Mouse (Mus musculus): ENCODE measurements around the gene Hrasls5. TPM values are rescaled to one million over a fixed set of nuclear protein-coding genes. Genes with fewer than 3 reads are reported as not detected.

The Hrasls5 gene
- total and polyA plus RNA-seq, 3 experiments, result not detected

GRCm38 (mm10) chr19:7607690-7608201, 4.6 kb upstream of the Hrasls5 start:
- H3K36me3 ChIP-seq (replicated peaks), result no peaks in the 10 kb centered on the region
- H3K9me3 ChIP-seq (replicated peaks), result no peaks in the 10 kb centered on the region
- H3K4me3 ChIP-seq (ENCODE audit: low read depth, low read length), result no peak overlapping the region
- ATAC-seq (ENCODE audit: extremely low read depth, insufficient number of reproducible peaks, low FRiP score, poor library complexity, severe bottlenecking), result no peak
- no peaks in the 10 kb centered on the region for H3K4me1 ChIP-seq (ENCODE audit: insufficient read depth, low read depth, low read length)
- TF ChIP-seq CTCF (IDR thresholded peaks at IDR 0.05; ENCODE audit: low read depth, low read length), result no peak
- TF ChIP-seq POLR2AphosphoS5 (IDR thresholded peaks at IDR 0.05; ENCODE audit: insufficient replicate concordance, low read depth, low read length), result no peak
- TF ChIP-seq GATA2 (IDR thresholded peaks at IDR 0.05; ENCODE audit: borderline replicate concordance, low read depth, low read length), result no peak
- no peak for TF ChIP-seq GATA1 (IDR thresholded peaks at IDR 0.05; ENCODE audit: borderline replicate concordance, low read length)
- TF ChIP-seq TAL1 (conservative IDR thresholded peaks at IDR 0.05; ENCODE audit: low read depth, low read length), result no peak
- peaks cover 4% of the 10 kb centered on the region; the same call in 1 of the 2 replicates for H3K27me3 ChIP-seq (ENCODE audit: insufficient read depth, low read length)
- no peak for DNase-seq (ENCODE audit: low spot score)

GRCm38 (mm10) chr19:7613151-7613550, 810 bp downstream of the Hrasls5 start:
- Histone ChIP-seq H3K4me3 (ENCODE audit: low read depth, low read length) (no peak overlapping the region), H3K27me3 (ENCODE audit: insufficient read depth, low read length) (peaks cover 10% of the 10 kb centered on the region; the same call in 1 of the 2 replicates), H3K36me3 (replicated peaks) (no peaks in the 10 kb centered on the region), H3K4me1 (ENCODE audit: insufficient read depth, low read depth, low read length) (no peaks in the 10 kb centered on the region), H3K9me3 (replicated peaks) (no peaks in the 10 kb centered on the region)
- no peak for ATAC-seq (ENCODE audit: extremely low read depth, insufficient number of reproducible peaks, low FRiP score, poor library complexity, severe bottlenecking)
- no peak for DNase-seq (ENCODE audit: low spot score)
- TF ChIP-seq CTCF (IDR thresholded peaks at IDR 0.05; ENCODE audit: low read depth, low read length) (no peak), GATA2 (IDR thresholded peaks at IDR 0.05; ENCODE audit: borderline replicate concordance, low read depth, low read length) (no peak), TAL1 (conservative IDR thresholded peaks at IDR 0.05; ENCODE audit: low read depth, low read length) (no peak), POLR2AphosphoS5 (IDR thresholded peaks at IDR 0.05; ENCODE audit: insufficient replicate concordance, low read depth, low read length) (no peak), GATA1 (IDR thresholded peaks at IDR 0.05; ENCODE audit: borderline replicate concordance, low read length) (no peak)

- TF ChIP-seq CTCF (IDR thresholded peaks at IDR 0.05; ENCODE audit: low read depth, low read length), result no peak
- TF ChIP-seq GATA2 (IDR thresholded peaks at IDR 0.05; ENCODE audit: borderline replicate concordance, low read depth, low read length), result no peak
- no peak for TF ChIP-seq GATA1 (IDR thresholded peaks at IDR 0.05; ENCODE audit: borderline replicate concordance, low read length)
- TF ChIP-seq TAL1 (conservative IDR thresholded peaks at IDR 0.05; ENCODE audit: low read depth, low read length), result no peak
- TF ChIP-seq POLR2AphosphoS5 (IDR thresholded peaks at IDR 0.05; ENCODE audit: insufficient replicate concordance, low read depth, low read length), result no peak
- Histone ChIP-seq H3K4me1 (ENCODE audit: insufficient read depth, low read depth, low read length) (no peaks in the 10 kb centered on the region), H3K36me3 (replicated peaks) (no peaks in the 10 kb centered on the region), H3K27me3 (ENCODE audit: insufficient read depth, low read length) (peaks cover 14% of the 10 kb centered on the region; the same call in 1 of the 2 replicates), H3K9me3 (replicated peaks) (no peaks in the 10 kb centered on the region), H3K4me3 (ENCODE audit: low read depth, low read length) (no peak overlapping the region)
- DNase-seq (ENCODE audit: low spot score) (no peak), ATAC-seq (ENCODE audit: extremely low read depth, insufficient number of reproducible peaks, low FRiP score, poor library complexity, severe bottlenecking) (no peak)
Observed at GRCm38 (mm10) chr19:7616231-7616930, 4.0 kb downstream of the Hrasls5 start.

- DNase-seq (ENCODE audit: low spot score), result no peak
- Histone ChIP-seq H3K4me3 (ENCODE audit: low read depth, low read length) (no peak overlapping the region), H3K4me1 (ENCODE audit: insufficient read depth, low read depth, low read length) (no peaks in the 10 kb centered on the region), H3K27me3 (ENCODE audit: insufficient read depth, low read length) (peaks cover 14% of the 10 kb centered on the region; the same call in 1 of the 2 replicates), H3K36me3 (replicated peaks) (no peaks in the 10 kb centered on the region), H3K9me3 (replicated peaks) (no peaks in the 10 kb centered on the region)
- TF ChIP-seq GATA2 (IDR thresholded peaks at IDR 0.05; ENCODE audit: borderline replicate concordance, low read depth, low read length) (no peak), TAL1 (conservative IDR thresholded peaks at IDR 0.05; ENCODE audit: low read depth, low read length) (no peak), GATA1 (IDR thresholded peaks at IDR 0.05; ENCODE audit: borderline replicate concordance, low read length) (no peak), CTCF (IDR thresholded peaks at IDR 0.05; ENCODE audit: low read depth, low read length) (no peak), POLR2AphosphoS5 (IDR thresholded peaks at IDR 0.05; ENCODE audit: insufficient replicate concordance, low read depth, low read length) (no peak)
- no peak for ATAC-seq (ENCODE audit: extremely low read depth, insufficient number of reproducible peaks, low FRiP score, poor library complexity, severe bottlenecking)
Observed at GRCm38 (mm10) chr19:7617085-7617484, 4.7 kb downstream of the Hrasls5 start.

- no peaks in the 10 kb centered on the region for H3K36me3 ChIP-seq (replicated peaks)
- ATAC-seq (ENCODE audit: extremely low read depth, insufficient number of reproducible peaks, low FRiP score, poor library complexity, severe bottlenecking), result no peak
- H3K9me3 ChIP-seq (replicated peaks), result no peaks in the 10 kb centered on the region
- peaks cover 10% of the 10 kb centered on the region; the same call in 1 of the 2 replicates for H3K27me3 ChIP-seq (ENCODE audit: insufficient read depth, low read length)
- no peak overlapping the region for H3K4me3 ChIP-seq (ENCODE audit: low read depth, low read length)
- peak; percentile 42 for DNase-seq (ENCODE audit: low spot score)
- no peaks in the 10 kb centered on the region for H3K4me1 ChIP-seq (ENCODE audit: insufficient read depth, low read depth, low read length)
- TF ChIP-seq CTCF (IDR thresholded peaks at IDR 0.05; ENCODE audit: low read depth, low read length) (peak; percentile 60), POLR2AphosphoS5 (IDR thresholded peaks at IDR 0.05; ENCODE audit: insufficient replicate concordance, low read depth, low read length) (no peak), GATA2 (IDR thresholded peaks at IDR 0.05; ENCODE audit: borderline replicate concordance, low read depth, low read length) (no peak), GATA1 (IDR thresholded peaks at IDR 0.05; ENCODE audit: borderline replicate concordance, low read length) (no peak)
Observed at GRCm38 (mm10) chr19:7617696-7618095, 5.4 kb downstream of the Hrasls5 start.

GRCm38 (mm10) chr19:7633021-7633420, 20.7 kb downstream of the Hrasls5 start:
- H3K27me3 ChIP-seq (ENCODE audit: insufficient read depth, low read length), result no peaks in the 10 kb centered on the region; the same call in 1 of the 2 replicates
- no peaks in the 10 kb centered on the region for H3K36me3 ChIP-seq (replicated peaks)
- DNase-seq (ENCODE audit: low spot score), result no peak
- no peaks in the 10 kb centered on the region for H3K9me3 ChIP-seq (replicated peaks)
- H3K4me3 ChIP-seq (ENCODE audit: low read depth, low read length), result no peak overlapping the region
- TF ChIP-seq TAL1 (conservative IDR thresholded peaks at IDR 0.05; ENCODE audit: low read depth, low read length) (no peak), POLR2AphosphoS5 (IDR thresholded peaks at IDR 0.05; ENCODE audit: insufficient replicate concordance, low read depth, low read length) (no peak), CTCF (IDR thresholded peaks at IDR 0.05; ENCODE audit: low read depth, low read length) (no peak), GATA2 (IDR thresholded peaks at IDR 0.05; ENCODE audit: borderline replicate concordance, low read depth, low read length) (no peak), GATA1 (IDR thresholded peaks at IDR 0.05; ENCODE audit: borderline replicate concordance, low read length) (no peak)
- ATAC-seq (ENCODE audit: extremely low read depth, insufficient number of reproducible peaks, low FRiP score, poor library complexity, severe bottlenecking), result no peak
- no peaks in the 10 kb centered on the region for H3K4me1 ChIP-seq (ENCODE audit: insufficient read depth, low read depth, low read length)

All from G1E (cell line).